Mouse (Mus musculus) midbrain, embryonic 11.5 days (tissue): ENCODE measurements around the gene Jade2. TPM values are rescaled to one million over a fixed set of nuclear protein-coding genes. Genes with fewer than 3 reads are reported as not detected.

Source experiments
- ATAC-seq: fragments of 200-750 bp; cut with Nextera tagmentation; 2 replicates; pipeline ENCODE4 v1.8.0; 2017; ENCODE audit warnings: moderate TSS enrichment, moderate library complexity; ENCODE audit not compliant: low FRiP score
- DNase-seq: peaks from one replicate; pipeline ENCODE4 v3.0.0; 2015; ENCODE audit warnings: low spot score; ENCODE audit errors: missing footprints
- H3K27ac ChIP-seq: fragments of 300-500 bp; sonication (generic); 2 replicates; pipeline ENCODE4 v1.5.1; 2014; ENCODE audit warnings: low read depth, low read length
- H3K27me3 ChIP-seq: fragments of 300-500 bp; sonication (generic); 2 replicates; pipeline ENCODE4 v1.6.1; 2014; ENCODE audit warnings: mild to moderate bottlenecking, low read length, moderate library complexity, mixed read lengths; ENCODE audit not compliant: control insufficient read depth, insufficient read depth
- H3K36me3 ChIP-seq: fragments of 300-500 bp; sonication (generic); 2 replicates; pipeline ENCODE4 v1.6.1; 2014; ENCODE audit warnings: mild to moderate bottlenecking, low read length, moderate library complexity, mixed read lengths; ENCODE audit not compliant: control insufficient read depth, insufficient read depth
- H3K4me1 ChIP-seq: fragments of 300-500 bp; sonication (generic); 2 replicates; pipeline ENCODE4 v1.6.1; 2014; ENCODE audit warnings: low read length; ENCODE audit not compliant: control insufficient read depth, insufficient read depth
- H3K4me2 ChIP-seq: fragments of 300-500 bp; sonication (generic); 2 replicates; pipeline ENCODE4 v1.6.1; 2014; ENCODE audit warnings: mild to moderate bottlenecking, moderate library complexity
- H3K4me3 ChIP-seq: fragments of 300-500 bp; sonication (generic); 2 replicates; pipeline ENCODE4 v1.5.1; 2014; ENCODE audit warnings: low read depth, low read length
- H3K9ac ChIP-seq: fragments of 300-500 bp; sonication (generic); 2 replicates; pipeline ENCODE4 v1.6.1; 2014; ENCODE audit warnings: low read length
- H3K9me3 ChIP-seq: fragments of 300-500 bp; sonication (generic); 2 replicates; pipeline ENCODE4 v1.6.1; 2016; ENCODE audit warnings: low read length; ENCODE audit not compliant: control insufficient read depth
- WGBS: fragments of 180-500 bp; shearing (Covaris S2); extraction: QIAGEN DNeasy Blood & Tissue Kit; methylation state at CpG from one replicate; pipeline ENCODE4 v1.1.7; 2014; 5-methylcytosine and 5-hydroxymethylcytosine counted together
- polyA plus RNA-seq: library from polyadenylated mRNA; unstranded; fragments of >200 nt; fragmentation: Nextera tagmentation; extraction: Ambion mirVana; gene quantifications from 2 replicates; pipeline ENCODE4 v1.2.1, GENCODE M21; 2014

The Jade2 gene
- 0.20 and 0.22 TPM in 2 replicates for polyA plus RNA-seq

DNA sequence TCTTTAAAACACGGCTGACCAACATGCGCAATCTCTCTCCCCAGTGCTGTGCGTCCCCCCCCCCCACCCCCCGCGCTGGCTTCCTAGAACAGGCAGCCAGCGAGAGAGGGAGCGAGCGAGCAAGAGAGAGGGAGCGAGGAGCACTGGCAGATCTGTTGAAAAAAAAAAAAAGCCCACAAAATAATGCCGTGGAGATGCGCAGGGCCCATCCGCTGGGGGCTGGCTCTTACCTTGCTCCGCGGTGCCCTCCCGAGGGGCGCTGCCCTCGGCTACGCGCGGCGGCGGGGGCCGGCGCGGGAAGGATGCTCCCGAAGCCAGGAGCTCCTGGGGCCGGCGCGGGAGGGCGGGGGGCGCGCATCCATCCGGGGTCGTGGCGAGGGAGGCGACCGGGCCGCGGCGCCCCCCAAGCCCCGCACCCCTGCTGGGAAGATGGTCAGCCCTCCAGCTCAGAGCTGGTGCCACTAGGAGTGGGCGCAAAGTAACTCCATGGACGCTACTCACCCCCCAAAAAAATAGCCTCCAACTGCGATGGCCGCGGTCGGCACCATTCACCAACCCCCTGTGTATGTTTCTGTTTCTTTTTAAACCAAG, at the start of gene Jade2:
Gene Jade2 (minus strand): TSS at position 573 of the 591 bp plus-strand sequence.
- peaks cover 19% of the 10 kb centered on the region for H3K4me1 ChIP-seq

GRCm38 (mm10) chr11:51904224-51904623, 46.8 kb upstream of the Jade2 start:
- no peak for DNase-seq
- H3K36me3 ChIP-seq = no peaks in the 10 kb centered on the region
- no peaks in the 10 kb centered on the region for H3K9me3 ChIP-seq
- H3K4me2 ChIP-seq = no peak overlapping the region
- H3K27me3 ChIP-seq = no peaks in the 10 kb centered on the region
- no peaks in the 10 kb centered on the region for H3K4me1 ChIP-seq
- 86% methylated on average over 3 of the region's 3 CpGs for WGBS
- H3K27ac ChIP-seq = no peak overlapping the region
- ATAC-seq = no peak
- no peak overlapping the region for H3K9ac ChIP-seq
- no peak overlapping the region for H3K4me3 ChIP-seq

More for the DNA sequence above, at the start of gene Jade2:
- DNase-seq (peak; percentile 96), ATAC-seq (0 out of 2 replicates have a peak, but pooled peaks have one; percentile 12)
- no peaks in the 10 kb centered on the region for H3K36me3 ChIP-seq
- peaks cover 23% of the 10 kb centered on the region for H3K27me3 ChIP-seq
- H3K9me3 ChIP-seq = no peaks in the 10 kb centered on the region
- peak within 1 kb of the TSS; percentile 73 for H3K9ac ChIP-seq
- peak within 1 kb of the TSS; percentile 100 for H3K4me2 ChIP-seq
- no peak within 1 kb of the TSS for H3K27ac ChIP-seq
- H3K4me3 ChIP-seq = peak within 1 kb of the TSS; percentile 58
- WGBS = under 1% methylated on average over 37 of the region's 47 CpGs

GRCm38 (mm10) chr11:51899691-51900090, 42.2 kb upstream of the Jade2 start:
- Histone ChIP-seq H3K27me3 (no peaks in the 10 kb centered on the region), H3K4me3 (no peak overlapping the region), H3K27ac (no peak overlapping the region), H3K9ac (no peak overlapping the region), H3K36me3 (no peaks in the 10 kb centered on the region), H3K4me2 (no peak overlapping the region), H3K9me3 (no peaks in the 10 kb centered on the region), H3K4me1 (no peaks in the 10 kb centered on the region)
- 92% methylated on average over 10 of the region's 10 CpGs for WGBS
- ATAC-seq (no peak), DNase-seq (no peak)

DNA sequence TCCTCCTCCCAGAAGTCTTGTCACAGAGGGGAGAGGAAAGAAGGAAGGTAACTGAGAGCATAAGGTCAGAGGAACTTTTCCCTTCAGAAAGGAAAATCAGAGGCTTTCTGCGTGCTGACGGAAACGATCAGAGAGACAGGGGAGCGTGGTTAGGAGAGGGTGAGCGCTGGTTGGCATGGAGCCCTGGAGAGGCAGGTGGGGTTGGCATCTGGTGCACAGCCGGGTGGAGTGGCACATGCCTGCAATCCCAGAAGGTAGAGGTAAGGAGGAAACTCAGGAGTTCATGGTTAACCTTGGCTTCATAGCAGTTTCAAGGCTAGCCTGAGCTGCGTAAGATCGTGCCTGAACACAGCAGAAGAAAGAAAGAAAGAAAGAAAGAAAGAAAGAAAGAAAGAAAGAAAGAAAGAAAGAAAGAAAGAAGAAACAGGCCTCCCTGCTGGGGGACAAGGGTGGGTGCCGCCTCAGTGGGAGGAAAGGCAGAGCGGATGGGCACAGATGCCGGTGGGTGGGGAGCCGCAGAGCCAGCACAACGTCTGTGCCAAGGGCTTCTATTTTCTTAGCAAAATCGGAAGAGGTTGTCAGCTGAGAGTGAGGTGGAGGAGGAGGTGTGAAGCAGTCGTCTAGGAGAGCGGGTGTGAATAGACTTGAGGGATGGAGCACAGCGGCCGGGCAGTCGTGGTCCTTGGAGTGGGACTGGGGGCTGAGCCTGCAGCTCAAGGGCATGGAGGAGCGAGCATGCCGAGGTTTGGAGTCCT, 41.0 kb upstream of the Jade2 start:
- Histone ChIP-seq H3K27ac (no peak overlapping the region), H3K4me1 (no peaks in the 10 kb centered on the region), H3K36me3 (no peaks in the 10 kb centered on the region), H3K9me3 (no peaks in the 10 kb centered on the region), H3K4me3 (no peak overlapping the region), H3K4me2 (no peak overlapping the region), H3K27me3 (no peaks in the 10 kb centered on the region), H3K9ac (no peak overlapping the region)
- WGBS = 75% methylated on average over 21 of the region's 21 CpGs
- no peak for DNase-seq
- ATAC-seq = no peak

GRCm38 (mm10) chr11:51897311-51897710, 39.9 kb upstream of the Jade2 start:
- no peak for DNase-seq
- H3K36me3 ChIP-seq = no peaks in the 10 kb centered on the region
- H3K9ac ChIP-seq = no peak overlapping the region
- H3K9me3 ChIP-seq = no peaks in the 10 kb centered on the region
- H3K27ac ChIP-seq = no peak overlapping the region
- ATAC-seq = no peak
- WGBS = 90% methylated on average over 11 of the region's 11 CpGs
- H3K27me3 ChIP-seq = no peaks in the 10 kb centered on the region
- H3K4me1 ChIP-seq = no peaks in the 10 kb centered on the region
- no peak overlapping the region for H3K4me2 ChIP-seq
- no peak overlapping the region for H3K4me3 ChIP-seq

DNA sequence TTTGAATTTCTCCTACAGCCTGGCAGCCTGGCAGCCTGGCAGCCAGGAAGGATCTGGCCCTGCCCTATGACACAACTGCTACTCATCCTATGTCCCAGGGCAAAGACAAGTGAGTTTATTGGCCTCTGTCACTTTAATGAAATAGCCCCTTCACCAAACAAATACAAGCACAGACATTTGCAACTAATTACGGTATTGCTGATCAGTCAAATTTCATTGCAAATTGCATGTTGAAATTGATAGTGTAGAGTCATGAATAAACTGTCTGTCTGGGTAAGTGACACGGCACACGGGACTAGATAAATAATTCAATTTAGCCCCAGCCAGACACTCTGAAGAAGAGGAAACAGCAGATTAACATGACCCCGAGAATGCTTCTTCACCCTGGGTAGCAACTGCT, 38.6 kb upstream of the Jade2 start:
- no peak overlapping the region for H3K27ac ChIP-seq
- H3K4me3 ChIP-seq = no peak overlapping the region
- no peaks in the 10 kb centered on the region for H3K4me1 ChIP-seq
- no peak overlapping the region for H3K9ac ChIP-seq
- WGBS = 52% methylated on average over 4 of the region's 4 CpGs
- ATAC-seq (no peak), DNase-seq (no peak)
- no peak overlapping the region for H3K4me2 ChIP-seq
- no peaks in the 10 kb centered on the region for H3K9me3 ChIP-seq
- no peaks in the 10 kb centered on the region for H3K27me3 ChIP-seq
- H3K36me3 ChIP-seq = no peaks in the 10 kb centered on the region

DNA sequence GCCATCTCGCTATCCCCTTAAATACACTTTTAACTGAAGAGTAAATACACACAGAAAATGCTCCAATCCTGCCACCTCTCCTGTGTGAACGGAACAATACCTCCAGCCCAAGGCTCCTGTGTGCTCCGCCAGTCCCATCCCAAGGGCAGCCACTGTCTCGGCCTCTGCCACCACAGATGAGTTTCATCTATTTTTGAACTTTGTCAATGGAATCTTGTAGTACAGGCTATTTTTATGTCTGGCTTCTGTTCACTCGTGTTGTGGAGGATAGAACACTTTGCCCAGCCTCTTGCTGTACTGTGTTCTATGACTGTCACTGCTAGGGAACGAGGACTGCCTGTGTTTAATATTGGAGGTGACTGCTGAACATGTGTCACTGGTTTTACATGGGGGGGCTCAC, 28.2 kb upstream of the Jade2 start:
- no peak overlapping the region for H3K9ac ChIP-seq
- H3K27me3 ChIP-seq = no peaks in the 10 kb centered on the region
- H3K4me2 ChIP-seq = no peak overlapping the region
- no peaks in the 10 kb centered on the region for H3K9me3 ChIP-seq
- WGBS = 85% methylated on average over 6 of the region's 6 CpGs
- H3K27ac ChIP-seq = no peak overlapping the region
- no peaks in the 10 kb centered on the region for H3K4me1 ChIP-seq
- H3K36me3 ChIP-seq = no peaks in the 10 kb centered on the region
- no peak for ATAC-seq
- no peak for DNase-seq
- H3K4me3 ChIP-seq = no peak overlapping the region

GRCm38 (mm10) chr11:51884092-51884491, 26.6 kb upstream of the Jade2 start:
- 62% methylated on average over 1 of the region's 1 CpGs for WGBS
- ATAC-seq = no peak
- no peak overlapping the region for H3K4me3 ChIP-seq

DNA sequence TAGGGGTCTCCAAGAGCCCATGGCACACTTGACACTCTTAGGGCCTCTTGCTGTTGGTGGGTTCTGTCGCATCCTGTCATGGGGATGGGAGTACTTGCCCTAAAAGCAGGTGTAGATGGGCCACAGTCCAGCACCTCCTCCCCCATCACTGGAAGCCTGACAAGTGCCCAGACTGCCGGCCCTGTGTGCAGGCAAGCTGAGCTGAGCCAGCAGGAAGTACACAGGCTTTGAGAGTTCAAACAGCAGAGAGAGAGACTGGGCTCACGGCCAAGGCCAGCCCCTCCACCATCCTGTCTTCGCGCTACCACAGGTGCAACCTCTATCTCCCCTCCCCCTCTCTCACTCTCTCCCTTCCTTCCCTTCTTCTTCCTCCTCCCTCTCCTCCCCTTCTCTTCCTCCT, 26.2 kb upstream of the Jade2 start:
- DNase-seq = no peak

More at GRCm38 (mm10) chr11:51884092-51884491, 26.6 kb upstream of the Jade2 start:
- Histone ChIP-seq H3K4me1 (no peaks in the 10 kb centered on the region), H3K9me3 (no peaks in the 10 kb centered on the region), H3K27ac (no peak overlapping the region), H3K4me2 (no peak overlapping the region), H3K9ac (no peak overlapping the region), H3K36me3 (no peaks in the 10 kb centered on the region), H3K27me3 (no peaks in the 10 kb centered on the region)
- no peak for DNase-seq

More for the DNA sequence above, 26.2 kb upstream of the Jade2 start:
- no peak overlapping the region for H3K27ac ChIP-seq
- no peaks in the 10 kb centered on the region for H3K9me3 ChIP-seq
- WGBS = 68% methylated on average over 5 of the region's 5 CpGs
- ATAC-seq = no peak
- no peak overlapping the region for H3K4me2 ChIP-seq
- H3K4me1 ChIP-seq = no peaks in the 10 kb centered on the region
- no peaks in the 10 kb centered on the region for H3K27me3 ChIP-seq
- H3K9ac ChIP-seq = no peak overlapping the region
- H3K4me3 ChIP-seq = no peak overlapping the region
- H3K36me3 ChIP-seq = no peaks in the 10 kb centered on the region
